Mouse (Mus musculus) megakaryocyte progenitor cell, adult 5-6 weeks (primary cell): ENCODE data around the gene Vwa1. TPM values are rescaled to one million over a fixed set of nuclear protein-coding genes. Genes with fewer than 3 reads are reported as not detected.
A peak's percentile ranks its signal among the peaks of the same experiment; 100 is the strongest.
"Not testable (repeated sequence)": the region's sequence is repeated elsewhere in the genome, so short reads cannot be mapped to it uniquely, and the experiment has no call there.

Experiments
- ATAC-seq: replicated peaks from 2 replicates; pipeline ENCODE4 v1.8.0; 2016; ENCODE audit warnings: mild to moderate bottlenecking, moderate TSS enrichment, inconsistent platforms; ENCODE audit not compliant: poor library complexity
- total RNA-seq, 2 experiments: library from RNA; stranded (forward) in 1 of 2; stranded (reverse) in 1 of 2; fragments of 157-497, 149-512 nt in 1 of 2; fragments of 200-1000 nt in 1 of 2; gene quantifications; 2 replicates each; pipeline versions ENCODE4 v1.2.3 to v1.2.4; 2015 to 2017

Vwa1 gene
- total RNA-seq, 2 experiments from 2014 or later, result 0.22 to 0.42 TPM

DNA sequence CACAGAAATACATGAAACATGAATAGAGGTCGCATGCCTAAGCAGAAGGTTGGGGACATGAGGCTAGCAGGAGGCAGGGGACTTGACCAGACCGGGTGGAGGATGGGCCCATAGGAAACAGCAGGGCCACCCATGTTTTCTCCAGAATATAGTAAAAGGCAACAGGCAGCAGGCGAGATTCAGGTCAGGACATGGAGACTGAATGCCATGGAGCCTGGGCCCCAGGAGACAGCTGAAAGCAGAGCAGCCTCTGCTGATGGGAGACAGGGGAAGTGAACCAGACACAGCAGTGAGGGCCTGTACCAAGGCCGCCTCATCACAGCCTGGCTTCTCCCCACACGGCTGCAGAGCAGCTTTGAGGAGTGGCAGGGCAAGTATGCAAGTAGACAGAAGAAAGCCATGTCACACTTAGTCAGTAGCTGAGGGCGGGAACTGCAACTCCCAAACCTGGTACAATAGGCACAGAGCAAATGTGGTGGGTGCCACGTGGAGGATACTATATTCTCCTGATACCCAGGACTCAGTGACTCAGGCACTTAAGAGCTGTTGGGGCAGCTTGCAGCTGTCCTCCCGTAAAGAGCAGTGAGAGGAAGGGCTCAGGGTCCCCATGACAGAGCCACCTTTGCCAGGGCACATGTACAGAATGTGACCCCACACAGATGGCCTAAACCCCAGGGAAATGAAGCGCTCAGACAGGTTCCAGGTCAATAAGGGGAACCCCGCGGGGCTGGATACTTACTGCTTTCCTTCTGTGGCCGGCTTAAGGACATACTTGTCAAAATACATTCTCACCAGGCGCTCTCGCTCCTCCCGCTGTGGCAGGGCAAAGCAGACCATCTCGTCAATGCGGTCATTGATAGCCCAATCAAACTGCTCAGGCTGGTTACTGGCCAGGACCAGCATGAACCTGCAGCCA lies 27.7 kb downstream of the Vwa1 start:
- ATAC-seq, result no peak

DNA sequence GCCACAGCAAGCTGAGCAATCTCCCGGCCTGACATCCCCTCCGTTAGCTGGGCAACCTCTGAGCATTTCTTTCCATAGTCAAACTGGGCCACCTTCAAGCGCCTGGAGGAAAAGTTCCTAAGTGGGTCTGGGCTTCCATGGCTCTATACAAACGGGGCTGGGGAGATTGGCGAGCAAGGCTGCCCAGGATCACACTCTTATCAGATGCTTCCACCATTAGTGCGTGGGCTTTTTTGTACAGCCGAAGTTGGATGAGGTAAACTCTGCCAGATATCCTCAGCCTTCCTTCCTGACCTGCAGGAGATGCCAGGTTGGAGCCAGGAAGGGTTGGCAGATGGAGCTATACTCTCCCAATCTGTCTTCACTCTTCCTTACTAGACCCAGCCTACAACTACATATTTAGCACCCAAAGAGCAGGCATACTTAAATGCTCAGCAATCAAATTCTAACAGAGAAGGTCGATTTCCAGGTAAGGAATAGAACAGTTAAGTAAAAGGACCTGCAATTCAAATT lies 28.4 kb downstream of the Vwa1 start:
- ATAC-seq, result no peak

DNA sequence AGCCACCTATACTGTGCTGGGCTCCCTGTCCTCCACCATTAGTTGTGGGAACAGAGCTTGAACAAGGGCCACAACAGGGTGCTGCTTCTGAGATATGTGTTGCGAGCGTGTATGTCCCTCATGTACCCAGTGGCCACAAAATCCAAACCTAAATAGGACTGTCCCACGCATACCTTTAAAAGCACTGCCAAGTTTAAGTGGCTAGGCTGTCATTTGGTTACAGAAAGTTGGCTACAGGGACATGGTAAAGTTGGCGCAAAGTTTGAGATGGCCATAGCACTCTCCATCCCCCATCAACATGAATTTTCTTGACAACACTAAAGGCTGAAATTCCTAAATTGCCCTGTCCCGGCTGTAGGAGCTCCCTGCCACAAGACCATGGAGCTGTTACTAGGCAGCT lies 29.4 kb downstream of the Vwa1 start:
- no peak for ATAC-seq

DNA sequence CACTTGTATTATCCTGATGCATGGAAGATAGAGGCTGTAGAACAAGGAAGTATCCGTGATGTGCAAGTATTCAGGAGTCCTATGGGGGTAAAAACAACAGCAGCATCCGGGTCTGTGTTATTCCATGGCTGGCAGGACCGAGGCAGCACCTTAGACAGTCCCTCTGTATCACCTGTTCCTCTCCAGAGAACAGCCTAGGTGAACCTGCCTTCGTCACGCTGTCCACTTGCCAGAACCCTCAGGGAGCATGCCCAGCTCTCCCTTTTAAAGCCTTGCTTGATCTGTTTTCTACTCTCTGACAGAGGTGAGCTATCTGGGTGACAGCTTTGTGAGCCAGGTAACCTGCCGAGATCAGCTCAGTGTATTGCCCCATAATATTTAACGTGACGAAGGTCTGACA lies 30.0 kb downstream of the Vwa1 start:
- no peak for ATAC-seq

DNA sequence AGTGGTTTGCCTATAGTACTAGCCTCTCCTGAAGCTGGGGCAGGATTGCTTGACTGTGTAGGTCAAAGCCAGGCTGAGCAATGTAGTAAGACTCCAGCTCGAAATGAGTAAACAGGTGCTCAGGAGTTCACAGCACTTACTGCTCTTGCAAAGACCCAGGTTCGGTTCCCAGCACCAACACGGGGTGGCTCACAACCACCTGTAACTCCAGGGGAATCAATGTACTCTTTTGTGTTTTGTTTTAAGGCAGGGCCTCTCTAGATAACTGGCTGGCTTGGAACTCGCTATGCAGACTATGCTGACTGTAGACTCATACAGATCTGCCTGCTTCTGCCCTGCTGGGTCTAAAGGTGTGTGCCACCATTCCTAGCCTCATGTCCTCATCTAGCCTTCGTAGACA lies 31.8 kb downstream of the Vwa1 start:
- no peak for ATAC-seq

DNA sequence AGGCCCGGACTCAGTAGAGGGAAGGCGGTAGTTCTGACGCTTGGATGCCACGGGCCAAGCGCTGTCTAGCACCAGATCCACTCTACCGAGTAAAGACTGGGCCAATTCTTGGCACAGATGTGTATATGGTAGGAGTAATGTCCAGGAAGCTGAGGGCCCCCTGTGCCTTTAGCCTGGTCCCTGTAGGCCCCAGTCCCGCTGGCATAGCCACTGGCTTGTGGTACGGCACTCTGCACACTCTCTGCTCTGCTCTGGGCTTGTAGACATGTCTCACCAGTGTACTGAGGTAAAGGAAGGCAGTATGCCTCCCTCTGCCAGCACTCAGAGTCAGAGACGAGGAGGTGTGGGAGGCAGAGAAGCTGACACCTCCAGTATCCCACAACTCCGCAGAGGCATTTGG lies 33.8 kb downstream of the Vwa1 start:
- ATAC-seq, result not testable (repeated sequence)

DNA sequence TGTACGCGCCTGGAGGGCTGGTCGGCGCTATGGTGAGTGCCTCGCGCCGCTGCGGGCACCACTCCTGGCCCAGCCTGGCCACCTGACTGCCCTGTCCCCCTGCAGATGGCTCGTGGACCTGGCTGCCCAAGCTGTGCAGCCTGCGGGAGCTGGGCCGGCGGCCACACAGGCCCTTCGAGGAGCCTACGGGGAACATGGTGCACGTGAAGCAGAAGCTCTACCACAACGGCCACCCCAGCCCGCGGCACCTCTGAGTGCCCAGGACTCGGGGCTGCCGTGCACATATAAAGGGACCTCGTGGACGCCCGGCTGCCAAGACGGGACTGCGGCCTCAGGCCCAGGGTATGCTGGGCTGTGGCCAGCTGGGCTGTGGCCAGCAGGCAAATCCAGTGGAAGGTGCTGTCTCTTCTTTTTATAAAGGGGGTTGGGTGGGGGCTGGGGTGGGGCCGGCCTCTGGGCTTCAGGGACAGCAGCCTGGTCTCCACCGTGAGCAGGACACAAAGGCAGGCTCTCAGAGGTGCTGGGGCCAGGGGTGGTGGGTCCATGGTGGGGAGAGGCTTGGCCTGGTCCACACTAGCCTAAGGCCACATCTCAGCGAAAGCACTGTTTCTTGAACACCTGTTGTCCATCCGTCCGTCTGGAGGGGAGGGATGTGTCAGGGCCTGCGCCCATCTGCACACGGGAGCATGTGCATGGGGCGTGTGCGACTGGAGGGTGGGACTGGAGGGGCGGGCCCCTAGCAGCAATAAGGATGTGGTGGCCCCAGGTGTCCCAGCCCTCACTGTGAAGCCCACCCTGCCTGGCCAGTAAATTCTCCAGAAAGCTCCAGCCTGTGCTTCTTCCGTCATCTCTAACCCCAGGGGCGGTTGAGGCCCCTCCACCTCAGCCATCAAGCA lies 34.5 kb downstream of the Vwa1 start:
- ATAC-seq, result no peak

DNA sequence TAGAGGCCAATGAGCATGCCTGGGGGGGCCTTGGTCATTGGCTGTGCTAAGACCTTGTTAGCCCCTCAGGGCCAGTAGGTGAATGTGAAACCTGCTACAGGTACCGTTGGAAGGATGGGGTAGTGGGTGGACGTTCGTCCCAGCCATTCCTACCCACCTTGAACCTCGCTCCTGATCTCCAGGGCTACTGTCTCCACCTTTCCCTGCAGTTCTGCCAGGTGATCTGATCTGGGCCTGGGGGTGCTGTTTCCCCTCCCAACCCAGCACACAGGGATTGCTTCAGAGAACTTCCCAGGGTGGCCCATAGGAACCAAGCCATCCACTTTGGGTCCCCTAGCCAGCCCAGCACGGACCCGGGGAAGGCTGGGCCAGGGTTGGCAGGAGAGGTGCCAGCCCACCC lies 35.3 kb downstream of the Vwa1 start:
- no peak for ATAC-seq

DNA sequence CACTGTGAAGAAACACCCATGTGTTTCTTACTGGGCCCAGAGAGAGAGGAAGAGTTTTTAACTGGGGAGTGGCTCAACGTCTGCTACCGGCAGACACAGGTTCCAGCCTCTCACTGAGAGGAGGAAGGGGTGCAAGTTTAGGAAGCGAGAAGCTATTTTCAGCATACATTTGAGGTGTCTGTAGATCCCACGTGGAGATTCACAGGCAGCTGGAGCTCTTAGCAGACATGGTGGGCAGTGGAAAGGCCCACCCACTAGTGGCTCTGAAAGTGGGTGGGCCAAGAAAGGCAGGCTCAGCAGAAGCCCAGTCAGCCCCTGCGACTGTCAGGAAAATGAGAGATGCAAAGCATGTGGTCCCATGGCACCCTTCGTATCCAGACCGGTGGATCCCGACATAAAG lies 36.2 kb downstream of the Vwa1 start:
- ATAC-seq, result no peak

DNA sequence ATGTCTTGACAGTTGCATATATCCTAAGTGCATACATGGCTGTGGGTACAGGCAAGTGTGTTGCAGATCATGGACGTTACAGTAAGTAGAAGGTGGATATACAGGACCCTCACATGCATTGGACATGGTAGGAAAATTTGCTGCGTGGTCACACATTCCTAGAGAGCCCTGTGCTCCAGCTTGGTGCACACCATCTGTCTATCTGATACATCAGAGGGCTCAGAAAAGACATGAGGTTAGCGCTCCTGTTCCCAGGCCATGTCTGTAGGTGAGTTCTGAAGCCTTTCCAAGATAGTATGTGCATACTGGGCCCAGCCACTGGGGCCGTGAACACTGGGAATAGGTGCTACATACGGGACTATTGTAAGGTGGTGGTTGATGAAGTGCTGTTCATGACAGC lies 38.1 kb downstream of the Vwa1 start:
- ATAC-seq, result no peak

DNA sequence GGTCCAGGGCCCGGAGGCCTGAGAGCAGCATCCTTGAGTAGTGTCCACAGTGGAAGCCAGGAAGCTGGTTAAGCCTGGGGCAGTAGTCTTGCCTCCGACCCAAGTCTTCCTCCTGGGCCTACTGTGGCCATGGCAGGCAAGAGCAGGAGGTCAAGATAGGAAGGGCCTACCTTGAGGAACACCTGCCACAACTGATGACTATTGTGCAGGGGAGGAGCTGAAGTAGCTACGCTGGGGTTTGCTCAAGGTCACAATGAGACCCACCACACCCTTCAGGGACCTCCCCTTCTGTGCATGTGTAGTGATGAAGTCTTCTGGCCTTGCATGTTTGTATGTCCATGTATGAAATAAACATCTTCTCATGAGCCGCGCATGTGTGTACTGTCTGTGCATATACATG lies 38.7 kb downstream of the Vwa1 start:
- ATAC-seq, result no peak

DNA sequence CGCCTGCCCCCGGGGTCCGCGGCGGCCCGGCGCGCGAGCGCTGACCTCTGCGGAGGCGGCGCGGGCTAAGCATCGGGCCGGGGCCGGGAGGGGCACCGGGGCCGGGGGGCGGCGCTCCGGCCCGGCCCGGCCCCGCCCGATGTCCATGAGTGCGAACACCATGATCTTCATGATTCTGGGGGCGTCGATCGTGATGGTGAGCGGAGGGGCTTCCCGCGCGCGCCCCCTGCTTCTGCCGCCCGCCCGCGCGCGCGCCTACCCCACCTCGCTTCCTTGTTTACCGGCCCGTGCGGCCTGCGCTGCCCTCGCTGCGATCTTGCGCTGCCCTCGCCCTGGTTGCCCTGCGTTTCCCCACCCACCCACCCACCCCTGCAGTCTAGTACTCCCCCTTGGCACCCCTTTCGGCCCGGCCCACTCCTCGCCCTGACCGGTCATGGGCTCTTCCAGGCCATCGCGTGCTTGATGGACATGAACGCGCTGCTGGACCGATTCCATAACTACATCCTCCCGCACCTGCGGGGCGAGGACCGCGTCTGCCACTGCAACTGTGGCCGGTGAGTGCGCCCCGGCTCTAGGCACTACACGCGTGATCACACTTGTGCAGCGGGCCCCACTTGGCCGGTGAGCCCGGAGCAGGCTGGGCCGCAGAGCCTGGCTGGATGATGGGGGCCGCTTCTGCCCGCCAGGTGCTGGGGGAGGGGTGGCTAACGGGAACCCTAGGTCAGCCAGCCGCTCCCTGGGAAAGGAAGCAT lies 39.4 kb downstream of the Vwa1 start:
- no peak for ATAC-seq

DNA sequence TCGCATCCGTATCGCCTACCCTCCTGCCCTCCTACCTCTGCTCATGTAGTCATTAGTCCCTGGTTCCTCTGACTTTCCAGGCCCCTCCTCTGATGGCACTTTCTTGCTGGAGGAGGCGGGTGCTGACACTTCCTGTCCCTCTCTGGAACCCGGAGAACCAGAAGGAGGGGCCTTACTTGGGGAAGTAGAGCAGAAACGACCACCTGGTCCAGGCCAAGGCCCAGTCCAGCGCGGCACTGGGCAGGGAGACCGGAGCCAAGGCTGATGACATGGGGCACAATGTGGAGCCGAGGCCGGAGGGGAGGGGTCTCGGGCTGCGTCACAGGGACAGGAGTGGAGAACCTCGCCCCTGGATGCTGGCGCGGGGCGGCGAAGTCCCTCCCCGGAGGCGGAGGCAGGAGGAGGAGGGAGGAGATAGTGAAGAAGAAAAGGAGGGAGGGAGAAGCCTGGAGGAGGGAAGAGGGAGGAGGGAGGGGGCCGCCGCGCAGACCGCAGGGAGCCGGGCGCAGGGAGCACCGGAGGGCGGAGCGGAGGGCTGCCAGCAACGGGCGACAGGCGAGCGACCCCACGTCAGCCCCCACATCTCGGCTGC lies 40.1 kb downstream of the Vwa1 start, which contains the start of gene Tmem240:
Tmem240 (plus strand) TSS at position 451 of the 592 bp plus-strand sequence.
- peak; percentile 87 for ATAC-seq

DNA sequence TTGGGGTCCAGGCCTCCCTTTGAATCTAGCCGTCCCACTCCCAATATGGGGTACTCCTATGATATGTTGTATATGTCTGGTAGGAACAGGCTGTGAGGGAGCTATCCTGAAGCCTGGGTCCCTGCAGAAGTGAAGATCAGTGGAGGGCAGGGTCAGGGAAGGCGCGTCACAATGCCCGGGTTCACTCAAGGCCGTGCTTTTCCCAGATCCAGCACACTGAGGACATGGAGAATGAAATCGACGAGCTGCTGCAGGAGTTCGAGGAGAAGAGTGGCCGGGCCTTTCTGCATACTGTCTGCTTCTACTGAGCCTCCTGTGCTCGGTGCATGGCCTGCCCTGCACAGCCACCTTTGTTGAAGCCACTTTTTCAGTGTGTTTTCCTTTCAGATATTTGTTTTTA lies 41.2 kb downstream of the Vwa1 start:
- ATAC-seq, result no peak

DNA sequence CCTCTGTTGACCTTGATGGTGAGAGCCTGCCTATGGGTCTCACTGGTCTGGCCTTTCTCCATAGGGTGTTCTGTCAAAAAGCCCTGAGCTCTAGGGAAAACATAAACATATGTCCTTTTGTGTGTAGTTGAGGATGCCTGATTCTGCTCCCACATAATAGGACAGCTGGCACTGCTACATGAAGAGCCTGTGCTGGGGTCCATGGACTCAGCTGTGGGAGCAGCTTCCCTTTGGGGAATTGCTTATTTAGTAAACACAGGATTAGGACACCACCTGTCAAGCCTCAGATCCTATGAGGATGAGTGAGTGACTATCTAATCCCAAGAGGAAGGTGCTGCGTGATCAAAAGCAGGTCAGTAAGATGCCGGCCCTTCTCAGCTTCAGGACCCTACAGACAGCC lies 46.5 kb downstream of the Vwa1 start:
- no peak for ATAC-seq

DNA sequence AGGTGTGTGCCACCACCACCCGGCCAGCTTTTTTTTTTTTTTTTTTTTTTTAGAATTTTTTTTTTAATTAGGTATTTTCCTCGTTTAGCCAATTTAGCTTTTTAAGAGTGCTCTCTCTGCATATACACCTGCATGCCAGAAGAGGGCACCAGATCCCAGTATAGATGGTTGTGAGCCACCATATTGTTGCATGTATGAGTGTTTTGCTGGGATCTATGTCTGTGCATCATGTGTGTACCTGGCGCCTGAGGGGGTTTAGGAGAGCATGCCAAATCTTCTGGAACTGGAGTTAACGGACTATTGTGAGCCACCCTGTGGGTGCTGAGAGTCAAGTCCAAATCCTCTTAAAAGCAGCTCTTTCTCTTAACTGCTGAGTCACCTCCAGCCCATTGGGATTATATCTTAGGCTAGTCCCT lies 52.8 kb downstream of the Vwa1 start:
- ATAC-seq, result peak; percentile 84
